Mouse (Mus musculus): Measurements from ENCODE around the gene Theg.

The Theg gene

DNA sequence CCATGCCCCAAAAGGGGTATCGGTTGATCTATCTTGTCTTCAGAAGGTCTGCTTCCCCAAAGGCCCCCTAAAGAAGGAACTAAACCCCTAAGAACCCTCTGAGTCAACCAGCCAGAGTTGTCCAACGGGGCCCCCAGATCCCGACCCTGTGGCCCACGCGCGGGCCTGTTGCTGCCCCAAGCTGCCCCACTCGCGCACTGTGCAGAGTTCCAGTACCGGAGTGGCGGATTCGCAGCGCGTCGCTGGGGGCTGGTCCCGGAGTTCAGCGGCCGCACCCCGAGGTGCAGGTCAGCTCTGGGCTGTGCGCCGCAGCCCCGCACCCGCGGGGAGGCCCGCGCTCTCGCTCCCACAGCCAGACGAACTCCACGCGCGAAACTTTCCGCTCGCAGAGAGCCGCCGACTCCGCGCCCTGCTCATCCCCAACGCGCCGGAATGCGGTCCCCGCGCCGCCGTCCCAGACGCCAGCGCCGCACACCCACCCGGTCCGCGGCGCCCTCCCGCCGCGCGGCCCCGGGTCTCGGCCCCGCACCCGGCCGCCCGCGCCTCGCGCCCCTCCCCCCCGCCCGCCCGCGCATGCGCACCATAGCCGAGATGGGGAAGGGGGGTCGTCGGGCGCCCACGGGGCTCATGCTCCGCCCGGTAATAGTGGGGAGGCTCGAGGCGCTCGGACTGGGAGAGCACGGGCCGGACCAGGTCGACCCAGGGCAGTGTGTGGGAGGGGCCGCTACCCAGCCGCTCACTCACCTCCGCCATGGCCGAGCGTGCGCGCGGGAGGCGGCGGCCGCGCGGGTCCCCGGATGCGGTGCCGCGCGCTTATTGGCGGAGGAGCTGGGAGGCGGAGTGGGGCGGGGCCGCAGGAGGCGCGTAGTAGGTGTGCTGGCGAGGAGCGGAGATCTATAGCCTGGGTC lies 32.5 kb downstream of the Theg start, which contains the start of gene Mier2:
Gene Mier2 (minus strand): TSS at position 870 of the 908 bp plus-strand sequence.
- DNase-seq, result peak; percentile 87

DNA sequence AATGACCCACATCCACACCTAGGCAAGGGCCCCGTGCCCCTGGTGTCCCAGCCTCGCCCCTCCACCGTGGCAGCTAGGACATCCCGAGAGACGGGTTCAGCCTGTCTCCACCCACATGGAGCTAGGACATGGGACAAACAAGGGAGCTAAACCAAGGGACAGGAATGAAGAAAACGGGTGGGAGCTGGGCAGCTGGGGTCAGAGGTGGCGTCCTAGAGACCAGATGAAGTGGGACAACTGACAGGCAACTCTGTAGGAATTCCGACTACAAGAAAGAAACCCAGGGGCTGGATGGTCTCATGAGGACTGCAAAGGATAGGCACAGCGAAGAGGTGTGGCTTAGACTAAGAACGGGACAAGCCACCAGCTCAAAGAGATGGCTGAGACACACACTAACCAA lies 33.4 kb downstream of the Theg start:
- DNase-seq, result no peak

- DNase-seq, result no peak
These were observed 34.0 kb downstream of the Theg start for GRCm38 (mm10) chr10:79553176-79553575.

DNA sequence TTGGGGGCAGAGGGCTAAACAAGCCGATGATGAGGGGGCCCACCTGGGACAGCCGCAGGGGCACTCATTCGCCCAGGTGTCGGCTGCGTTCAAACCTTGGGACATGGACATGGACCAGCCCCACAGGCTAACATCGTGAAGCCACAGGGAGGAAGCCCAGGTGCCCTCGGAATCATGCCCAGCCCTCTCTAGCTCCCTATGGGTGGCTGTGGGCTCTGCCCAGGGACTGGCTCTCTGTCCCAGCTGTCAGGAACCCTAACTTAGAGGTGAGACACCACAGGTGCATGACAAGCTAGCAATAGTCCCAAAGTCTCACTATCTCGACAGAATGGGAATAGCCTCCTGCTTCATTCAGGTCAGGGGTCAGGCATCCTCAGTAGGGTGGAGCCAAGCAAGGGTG lies 34.6 kb downstream of the Theg start:
- DNase-seq, result no peak

DNA sequence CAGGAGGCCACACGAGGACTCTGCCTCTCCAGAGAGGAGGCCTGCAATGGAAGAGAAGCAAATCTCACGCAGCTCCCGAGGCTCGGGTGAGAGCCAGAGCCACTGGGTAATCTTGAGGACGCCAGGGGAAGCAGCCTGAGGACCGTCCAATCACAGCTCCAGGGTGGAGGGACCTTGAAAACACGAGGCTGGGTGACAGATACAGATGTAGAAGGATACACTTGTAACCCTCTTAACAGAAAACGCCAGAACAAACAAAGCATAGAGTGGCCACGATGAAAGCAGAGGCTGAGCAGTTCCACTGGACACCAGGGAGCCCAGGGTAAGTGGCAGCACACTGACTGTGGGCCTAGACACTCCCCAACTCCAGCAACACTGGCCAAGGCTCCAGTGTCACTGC lies 36.8 kb downstream of the Theg start:
- DNase-seq, result no peak

- no peak for DNase-seq
These were observed 38.0 kb downstream of the Theg start for GRCm38 (mm10) chr10:79548971-79549723.

GRCm38 (mm10) chr10:79548546-79548945 lies 38.6 kb downstream of the Theg start:
- no peak for DNase-seq

DNA sequence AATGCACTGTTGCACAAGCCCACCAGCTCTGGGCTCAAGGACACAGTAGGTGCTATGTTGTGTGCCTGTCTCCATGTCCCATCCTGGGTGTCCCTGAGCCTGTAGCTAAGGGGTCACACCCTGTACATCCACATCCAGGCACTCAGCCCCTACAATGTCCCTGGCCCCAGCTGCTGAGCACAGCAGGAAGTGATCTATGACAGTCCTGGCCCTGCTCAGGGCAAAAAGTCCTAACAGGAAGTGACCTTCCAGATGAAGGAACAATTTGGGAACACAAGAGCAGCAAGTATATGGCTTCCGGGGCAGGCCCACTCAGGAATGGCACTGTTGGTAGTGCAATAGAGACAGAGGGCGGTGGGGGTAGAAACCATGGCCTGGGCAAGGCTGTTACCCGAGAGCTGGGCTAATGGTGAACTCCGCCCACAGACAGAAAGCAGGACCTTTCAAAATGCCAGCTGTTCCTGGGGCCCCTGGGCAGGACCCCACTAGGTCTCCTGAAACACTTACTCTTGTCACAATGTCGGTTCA lies 39.9 kb downstream of the Theg start:
- no peak for DNase-seq

DNA sequence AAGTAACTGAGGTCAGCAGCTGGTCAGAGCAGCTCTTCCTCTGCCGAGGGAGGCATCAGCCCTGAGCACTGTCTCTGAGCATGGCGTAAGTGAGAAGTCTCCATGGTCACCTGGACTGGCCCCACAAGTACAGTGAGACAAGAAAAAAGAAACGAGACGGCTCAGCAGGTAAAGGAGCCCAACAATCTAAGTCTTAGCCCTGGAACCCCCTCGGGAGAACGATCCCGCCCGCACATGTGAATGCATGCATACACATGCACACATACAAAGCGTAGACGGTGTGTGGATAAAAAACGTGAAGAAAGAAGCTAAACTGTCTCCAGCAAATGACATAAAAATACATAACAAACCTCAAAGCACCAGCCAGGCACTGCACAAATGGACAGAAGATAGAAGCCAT lies 40.6 kb downstream of the Theg start:
- DNase-seq, result no peak

DNA sequence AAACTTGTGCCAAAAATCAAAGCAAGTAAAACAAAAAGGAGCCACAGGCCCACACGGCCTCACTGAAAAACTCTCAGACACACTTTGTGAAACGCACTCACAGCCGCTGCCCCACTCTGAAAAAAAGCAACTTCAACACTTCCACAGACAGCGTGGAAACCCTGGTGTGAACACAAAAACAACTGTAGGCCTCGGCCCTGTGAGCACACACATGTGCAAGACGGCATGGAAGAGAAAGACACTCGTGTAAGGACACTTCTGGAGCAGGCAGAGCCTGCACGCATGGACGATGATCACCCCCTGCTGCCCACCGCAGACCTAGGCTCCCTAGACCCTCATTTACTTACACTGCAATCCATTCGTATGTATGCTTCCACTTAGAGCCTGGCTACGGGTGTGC lies 41.2 kb downstream of the Theg start:
- DNase-seq, result no peak

GRCm38 (mm10) chr10:79544631-79545030 lies 42.5 kb downstream of the Theg start:
- no peak for DNase-seq

- no peak for DNase-seq
These were observed 43.1 kb downstream of the Theg start for GRCm38 (mm10) chr10:79543884-79544597.

DNA sequence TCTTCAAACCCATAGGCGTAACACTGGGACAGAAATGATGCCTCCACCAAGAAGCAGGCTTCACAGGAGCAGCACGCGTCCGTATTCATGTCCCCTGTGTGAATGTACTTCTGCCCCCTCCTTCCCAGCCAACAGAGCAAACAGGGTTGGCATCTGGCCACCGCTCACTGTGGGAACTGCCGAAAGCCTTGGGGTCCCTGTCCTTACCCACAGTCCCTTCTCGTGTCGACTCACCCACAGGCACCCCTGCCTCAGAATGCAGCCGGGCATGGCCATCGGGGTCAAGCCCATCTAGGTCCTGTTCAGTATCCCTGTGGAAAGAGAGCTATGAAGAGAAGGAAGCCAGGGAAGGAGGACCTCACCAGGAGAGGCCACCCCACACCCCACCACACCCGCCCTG lies 45.0 kb downstream of the Theg start:
- DNase-seq, result no peak

DNA sequence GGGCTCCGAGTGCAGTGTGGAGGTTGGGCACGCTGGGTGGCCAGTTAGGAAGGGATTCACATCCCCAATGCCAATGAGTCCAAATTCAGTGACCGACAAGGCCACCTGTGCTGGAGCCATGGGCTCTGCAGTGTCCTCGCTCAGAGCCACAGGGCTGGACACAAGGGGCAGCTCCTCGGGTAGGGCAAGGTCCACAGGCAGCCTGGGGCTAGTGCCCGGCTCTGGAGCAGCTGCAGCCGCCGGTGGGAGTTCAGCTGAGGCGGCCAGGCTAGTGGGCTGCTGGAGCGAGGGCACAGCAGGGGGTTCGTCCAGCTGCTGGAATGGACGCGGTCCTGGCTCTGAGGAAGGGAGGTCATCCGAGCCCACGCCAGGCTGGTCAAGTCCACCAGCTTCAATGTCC lies 45.6 kb downstream of the Theg start:
- no peak for DNase-seq

GRCm38 (mm10) chr10:79540746-79541145 lies 46.4 kb downstream of the Theg start:
- no peak for DNase-seq

DNA sequence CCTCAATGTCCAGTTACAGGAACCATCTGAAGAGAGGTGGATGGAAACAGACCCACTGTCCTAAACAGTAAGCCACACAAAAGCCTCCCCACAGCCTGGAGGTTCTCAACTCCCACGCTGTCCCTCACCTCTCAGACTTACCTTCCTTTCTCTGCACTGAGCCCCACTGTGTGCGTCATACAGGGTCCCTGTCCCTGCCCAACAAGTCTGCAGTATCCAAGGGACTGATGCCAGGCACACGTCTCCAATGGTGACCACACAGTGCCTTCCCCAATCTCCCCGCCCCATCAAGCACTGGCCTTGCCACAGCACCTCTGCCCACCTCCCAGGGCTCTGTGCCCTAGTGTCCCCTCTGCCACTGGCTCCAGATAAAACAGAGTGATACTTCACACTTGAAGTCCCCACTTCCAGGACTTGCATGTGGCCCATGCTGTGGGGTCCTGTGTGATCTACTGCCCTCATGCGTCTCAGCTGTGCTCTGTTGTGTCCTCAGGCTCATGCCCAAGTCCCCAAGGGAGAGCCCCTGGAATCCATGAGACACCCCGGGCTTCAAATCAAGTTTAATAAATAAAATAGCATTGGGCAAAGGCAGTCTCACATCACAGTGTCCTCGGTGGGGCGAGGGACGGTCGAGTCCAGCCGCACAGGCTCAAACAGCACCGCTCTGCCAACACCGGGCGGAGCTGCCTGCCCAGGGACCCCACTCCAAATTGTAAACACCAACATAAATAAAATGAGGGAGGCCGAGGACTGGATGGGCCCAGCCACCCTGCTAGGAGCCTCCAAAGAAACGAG lies 47.2 kb downstream of the Theg start:
- no peak for DNase-seq

DNA sequence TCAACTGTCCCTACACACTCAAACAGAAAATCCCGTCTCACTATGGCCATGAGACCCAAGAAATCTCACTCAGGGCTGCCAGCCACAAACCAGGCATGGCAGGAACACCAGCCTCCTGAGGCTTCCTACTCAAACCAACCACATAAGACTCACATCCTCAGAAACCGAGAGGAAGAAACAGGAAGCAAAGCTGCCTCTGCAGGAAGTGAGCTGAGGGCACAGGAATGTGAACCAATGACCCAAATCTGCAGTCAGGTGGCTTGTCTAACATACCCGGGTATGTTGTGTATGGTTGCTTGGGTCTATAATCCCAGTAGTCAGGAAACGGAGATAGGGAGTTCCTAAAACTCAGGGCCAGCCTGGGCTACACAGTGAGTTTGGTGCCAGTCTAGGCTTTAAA lies 48.3 kb downstream of the Theg start:
- DNase-seq, result no peak

DNA sequence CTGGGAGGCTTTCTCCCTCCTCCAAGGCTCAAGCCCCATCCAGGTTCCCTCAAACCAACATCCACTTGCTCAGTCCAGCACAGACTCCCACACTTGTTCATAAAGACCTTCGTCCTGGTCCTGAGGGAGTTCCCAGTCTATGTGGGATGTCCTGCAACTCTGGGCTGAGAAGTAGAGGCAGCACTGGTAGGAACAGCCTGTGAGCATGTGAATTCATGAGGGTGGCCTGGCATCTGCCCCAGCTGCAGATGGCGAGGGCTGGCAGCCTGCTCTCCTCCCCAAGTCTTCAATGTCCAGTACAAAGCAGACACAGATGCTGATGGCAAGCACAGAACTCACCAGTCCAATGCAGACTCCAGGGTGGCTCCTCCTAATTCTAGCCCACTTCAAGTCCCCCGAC lies 48.8 kb downstream of the Theg start:
- DNase-seq, result no peak

- no peak for DNase-seq
These were observed 49.4 kb downstream of the Theg start for GRCm38 (mm10) chr10:79537781-79538180.

GRCm38 (mm10) chr10:79537271-79537670 lies 49.9 kb downstream of the Theg start:
- DNase-seq, result no peak

DNA sequence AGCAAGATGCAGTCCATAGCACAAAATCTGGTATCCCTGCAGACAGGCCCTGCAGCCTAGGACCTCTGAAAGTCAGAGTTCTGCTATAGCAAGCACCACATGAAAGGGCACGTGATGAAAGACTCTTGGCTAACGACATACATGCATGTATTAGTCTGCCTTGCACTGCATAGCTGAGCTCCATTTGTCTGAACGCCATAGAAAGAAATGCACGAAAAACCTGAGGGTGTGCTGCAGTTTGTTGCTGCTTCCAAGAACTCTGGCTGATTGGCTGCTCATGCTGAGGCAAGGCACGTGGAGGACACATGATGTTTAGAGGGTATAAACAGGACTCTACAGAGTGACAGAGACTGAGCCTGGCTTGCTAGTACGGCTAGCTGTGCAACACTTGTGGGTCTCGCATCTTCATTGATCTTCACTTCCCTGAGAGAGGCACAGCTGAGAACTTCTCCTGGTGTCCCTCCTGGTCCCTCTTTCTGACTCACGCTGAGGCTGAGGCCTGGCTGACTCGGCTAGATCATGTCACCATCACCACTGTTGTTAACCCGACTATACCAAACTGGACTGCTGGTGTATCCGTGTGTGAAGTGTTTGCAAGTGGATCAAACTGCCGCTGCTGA lies 50.6 kb downstream of the Theg start:
- DNase-seq, result no peak

GRCm38 (mm10) chr10:79535431-79535830 lies 51.7 kb downstream of the Theg start:
- DNase-seq, result no peak
